Mouse (Mus musculus): Measurements from ENCODE around the gene S1pr2. TPM values are rescaled to one million over a fixed set of nuclear protein-coding genes. Genes with fewer than 3 reads are reported as not detected.

Gene S1pr2
- polyA plus RNA-seq, 1 experiment from 2014 or later = 7.4 TPM

DNA sequence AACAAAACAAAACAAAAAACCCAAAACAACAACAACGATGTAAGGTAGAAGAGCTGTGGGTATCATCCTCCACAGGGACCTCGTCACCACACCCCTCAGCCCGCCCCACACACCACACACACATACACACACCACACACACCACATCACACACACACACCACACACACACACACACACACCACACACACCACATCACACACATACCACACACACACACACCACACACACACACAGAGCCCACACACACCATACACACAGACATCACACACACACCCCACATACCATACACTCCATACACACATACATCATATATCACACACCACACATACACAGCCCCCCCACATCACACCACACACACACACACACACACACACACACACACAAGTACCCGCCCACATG lies 15.0 kb upstream of the S1pr2 start:
- Histone ChIP-seq H3K4me1 (ENCODE audit: control insufficient read depth, insufficient read depth, low read length) (no peaks in the 10 kb centered on the region), H3K36me3 (ENCODE audit: control insufficient read depth, insufficient read depth, low read length) (no peaks in the 10 kb centered on the region), H3K27me3 (ENCODE audit: control insufficient read depth, insufficient read depth, low read length) (no peaks in the 10 kb centered on the region), H3K4me2 (ENCODE audit: low read depth, low read length) (no peak overlapping the region), H3K9me3 (ENCODE audit: control insufficient read depth, low read length) (no peaks in the 10 kb centered on the region), H3K4me3 (ENCODE audit: low read depth, low read length) (no peak overlapping the region), H3K27ac (ENCODE audit: low read depth, low read length) (no peak overlapping the region), H3K9ac (replicated peaks; ENCODE audit: low read depth, low read length) (no peak overlapping the region)
- 92% methylated on average over 4 of the region's 4 CpGs for WGBS
- no peak for ATAC-seq (ENCODE audit: low read depth)

DNA sequence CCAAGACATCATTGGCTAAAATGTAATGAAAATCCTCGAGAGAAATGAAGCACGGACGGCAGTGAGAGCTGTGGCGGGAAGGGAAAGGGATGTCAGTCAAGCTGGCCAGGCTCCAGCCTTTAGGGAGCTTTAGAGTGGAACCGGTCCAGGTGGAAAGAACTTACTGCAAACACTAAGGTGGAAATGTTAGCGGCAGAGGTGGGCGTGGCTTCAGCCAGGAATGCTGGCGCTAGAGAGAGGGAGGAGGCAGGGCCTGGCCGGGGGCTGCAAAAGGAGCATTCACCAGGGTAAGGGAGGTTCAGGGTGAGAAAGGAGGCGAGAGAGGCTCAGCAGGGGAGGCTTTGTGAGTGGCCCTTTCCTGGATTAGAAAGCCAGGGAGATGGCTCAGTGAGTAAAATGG lies 14.3 kb upstream of the S1pr2 start:
- H3K27ac ChIP-seq (ENCODE audit: low read depth, low read length) = no peak overlapping the region
- H3K4me3 ChIP-seq (ENCODE audit: low read depth, low read length) = no peak overlapping the region
- H3K36me3 ChIP-seq (ENCODE audit: control insufficient read depth, insufficient read depth, low read length) = no peaks in the 10 kb centered on the region
- H3K9me3 ChIP-seq (ENCODE audit: control insufficient read depth, low read length) = no peaks in the 10 kb centered on the region
- no peak for ATAC-seq (ENCODE audit: low read depth)
- 6% methylated on average over 10 of the region's 10 CpGs for WGBS
- no peak overlapping the region for H3K9ac ChIP-seq (replicated peaks; ENCODE audit: low read depth, low read length)
- no peaks in the 10 kb centered on the region for H3K27me3 ChIP-seq (ENCODE audit: control insufficient read depth, insufficient read depth, low read length)
- H3K4me1 ChIP-seq (ENCODE audit: control insufficient read depth, insufficient read depth, low read length) = no peaks in the 10 kb centered on the region
- no peak overlapping the region for H3K4me2 ChIP-seq (ENCODE audit: low read depth, low read length)

DNA sequence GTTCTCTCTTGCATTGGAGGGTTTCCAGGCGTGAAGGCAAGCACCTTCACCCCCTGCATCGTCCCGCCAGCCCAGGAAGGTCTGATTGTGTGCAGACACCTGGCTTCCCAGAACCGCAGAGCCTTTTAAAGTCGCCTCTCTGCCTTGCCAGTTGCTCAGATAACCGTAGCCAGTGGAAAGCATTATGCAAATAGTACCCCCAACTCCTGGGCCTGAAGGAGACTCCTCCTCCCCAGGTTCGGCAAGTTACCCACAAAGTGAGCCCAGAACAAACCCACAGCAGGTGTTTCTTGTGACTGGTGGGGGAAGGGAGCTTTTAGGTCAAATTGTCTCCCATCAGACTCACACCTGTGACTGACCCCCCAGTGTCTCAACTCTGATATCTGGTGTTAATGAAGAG lies 11.4 kb upstream of the S1pr2 start:
- WGBS = 26% methylated on average over 7 of the region's 7 CpGs
- H3K27me3 ChIP-seq (ENCODE audit: control insufficient read depth, insufficient read depth, low read length) = no peaks in the 10 kb centered on the region
- H3K4me1 ChIP-seq (ENCODE audit: control insufficient read depth, insufficient read depth, low read length) = no peaks in the 10 kb centered on the region
- no peak overlapping the region for H3K27ac ChIP-seq (ENCODE audit: low read depth, low read length)
- no peak for ATAC-seq (ENCODE audit: low read depth)
- H3K9me3 ChIP-seq (ENCODE audit: control insufficient read depth, low read length) = no peaks in the 10 kb centered on the region
- H3K9ac ChIP-seq (replicated peaks; ENCODE audit: low read depth, low read length) = no peak overlapping the region
- no peak overlapping the region for H3K4me2 ChIP-seq (ENCODE audit: low read depth, low read length)
- no peak overlapping the region for H3K4me3 ChIP-seq (ENCODE audit: low read depth, low read length)
- H3K36me3 ChIP-seq (ENCODE audit: control insufficient read depth, insufficient read depth, low read length) = no peaks in the 10 kb centered on the region

DNA sequence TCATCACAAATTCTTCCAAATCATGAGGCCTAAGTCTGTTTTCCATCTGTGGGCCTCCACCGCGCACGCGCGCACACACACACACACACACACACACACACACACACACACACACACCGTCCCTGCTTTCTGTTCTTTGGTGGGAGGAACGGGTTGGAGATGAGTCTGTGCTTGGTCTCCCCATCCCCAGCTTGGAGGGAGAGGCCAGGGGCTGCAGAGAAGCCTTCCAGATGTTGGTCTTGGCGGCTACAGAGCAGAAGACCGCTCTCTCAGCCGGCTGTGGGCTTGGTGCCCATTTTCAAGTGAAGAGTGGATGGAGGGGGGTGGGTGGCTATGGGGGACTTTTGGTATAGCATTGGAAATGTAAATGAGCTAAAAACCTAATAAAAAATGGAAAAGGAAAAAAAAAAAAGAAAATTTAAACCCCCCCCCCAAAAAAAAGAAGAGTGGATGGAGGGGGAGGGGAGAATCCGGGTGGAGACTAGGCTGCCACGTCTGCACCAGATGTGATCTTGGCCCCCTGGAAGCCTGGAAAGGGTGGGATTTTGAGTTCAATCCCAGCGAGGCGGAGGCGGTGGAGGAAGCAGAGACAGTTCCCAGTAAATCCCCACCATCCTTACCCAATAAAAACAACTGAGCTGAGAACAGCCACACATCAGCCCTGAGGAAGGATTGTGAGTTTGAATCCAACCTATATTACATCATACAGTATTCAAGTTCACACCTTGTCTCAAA lies 10.5 kb upstream of the S1pr2 start:
- Histone ChIP-seq H3K4me3 (ENCODE audit: low read depth, low read length) (no peak overlapping the region), H3K9me3 (ENCODE audit: control insufficient read depth, low read length) (no peaks in the 10 kb centered on the region), H3K36me3 (ENCODE audit: control insufficient read depth, insufficient read depth, low read length) (no peaks in the 10 kb centered on the region), H3K4me1 (ENCODE audit: control insufficient read depth, insufficient read depth, low read length) (no peaks in the 10 kb centered on the region), H3K27me3 (ENCODE audit: control insufficient read depth, insufficient read depth, low read length) (no peaks in the 10 kb centered on the region), H3K4me2 (ENCODE audit: low read depth, low read length) (no peak overlapping the region), H3K9ac (replicated peaks; ENCODE audit: low read depth, low read length) (no peak overlapping the region), H3K27ac (ENCODE audit: low read depth, low read length) (no peak overlapping the region)
- ATAC-seq (ENCODE audit: low read depth) = no peak
- WGBS = 71% methylated on average over 15 of the region's 15 CpGs

DNA sequence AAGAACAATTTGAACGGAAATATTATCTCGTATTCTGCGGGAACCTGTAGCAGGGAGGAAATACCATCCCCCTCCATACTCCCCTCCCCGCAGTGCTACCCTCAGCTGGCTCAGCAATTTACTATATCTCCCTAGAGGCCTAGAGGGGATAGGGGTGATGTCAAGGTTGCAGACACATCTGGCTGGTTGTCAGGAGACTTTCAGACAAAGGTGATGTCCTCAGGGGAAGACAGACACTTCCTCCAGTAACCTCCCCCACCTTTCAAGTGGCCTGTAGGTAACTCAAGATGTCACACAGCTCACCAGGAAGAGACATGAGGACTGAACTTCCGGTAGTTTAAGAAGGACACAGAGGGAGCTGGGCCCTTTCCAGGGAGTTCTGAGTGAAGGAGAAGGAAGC lies 6.6 kb upstream of the S1pr2 start:
- Histone ChIP-seq H3K4me3 (ENCODE audit: low read depth, low read length) (no peak overlapping the region), H3K4me1 (ENCODE audit: control insufficient read depth, insufficient read depth, low read length) (no peaks in the 10 kb centered on the region), H3K27ac (ENCODE audit: low read depth, low read length) (no peak overlapping the region), H3K9me3 (ENCODE audit: control insufficient read depth, low read length) (no peaks in the 10 kb centered on the region), H3K9ac (replicated peaks; ENCODE audit: low read depth, low read length) (no peak overlapping the region), H3K36me3 (ENCODE audit: control insufficient read depth, insufficient read depth, low read length) (no peaks in the 10 kb centered on the region), H3K4me2 (ENCODE audit: low read depth, low read length) (no peak overlapping the region), H3K27me3 (ENCODE audit: control insufficient read depth, insufficient read depth, low read length) (no peaks in the 10 kb centered on the region)
- WGBS = 67% methylated on average over 5 of the region's 5 CpGs
- no peak for ATAC-seq (ENCODE audit: low read depth)

DNA sequence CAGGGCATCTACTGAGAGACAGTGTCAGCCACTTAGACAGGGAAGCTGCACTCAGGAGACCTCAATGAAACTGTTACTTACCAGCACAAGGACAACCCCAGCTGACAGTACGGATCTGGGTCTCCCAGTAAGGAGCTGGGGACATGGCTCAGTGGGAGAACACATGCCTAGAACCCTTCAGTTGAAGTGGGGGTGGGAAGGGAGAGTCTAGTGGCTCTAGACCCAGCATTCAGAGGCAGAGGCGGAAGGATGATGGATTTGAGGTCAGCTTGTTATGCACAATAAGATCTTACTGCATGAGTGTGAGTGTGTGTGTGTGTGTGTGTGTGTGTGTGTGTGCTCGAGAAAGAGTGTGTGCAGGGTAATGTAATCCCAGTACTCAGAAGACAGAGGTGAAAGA lies 5.6 kb upstream of the S1pr2 start:
- no peaks in the 10 kb centered on the region for H3K27me3 ChIP-seq (ENCODE audit: control insufficient read depth, insufficient read depth, low read length)
- H3K36me3 ChIP-seq (ENCODE audit: control insufficient read depth, insufficient read depth, low read length) = no peaks in the 10 kb centered on the region
- no peak overlapping the region for H3K9ac ChIP-seq (replicated peaks; ENCODE audit: low read depth, low read length)
- H3K4me1 ChIP-seq (ENCODE audit: control insufficient read depth, insufficient read depth, low read length) = no peaks in the 10 kb centered on the region
- no peak overlapping the region for H3K4me2 ChIP-seq (ENCODE audit: low read depth, low read length)
- H3K4me3 ChIP-seq (ENCODE audit: low read depth, low read length) = no peak overlapping the region
- no peak for ATAC-seq (ENCODE audit: low read depth)
- H3K27ac ChIP-seq (ENCODE audit: low read depth, low read length) = no peak overlapping the region
- 72% methylated on average over 3 of the region's 3 CpGs for WGBS
- H3K9me3 ChIP-seq (ENCODE audit: control insufficient read depth, low read length) = no peaks in the 10 kb centered on the region

DNA sequence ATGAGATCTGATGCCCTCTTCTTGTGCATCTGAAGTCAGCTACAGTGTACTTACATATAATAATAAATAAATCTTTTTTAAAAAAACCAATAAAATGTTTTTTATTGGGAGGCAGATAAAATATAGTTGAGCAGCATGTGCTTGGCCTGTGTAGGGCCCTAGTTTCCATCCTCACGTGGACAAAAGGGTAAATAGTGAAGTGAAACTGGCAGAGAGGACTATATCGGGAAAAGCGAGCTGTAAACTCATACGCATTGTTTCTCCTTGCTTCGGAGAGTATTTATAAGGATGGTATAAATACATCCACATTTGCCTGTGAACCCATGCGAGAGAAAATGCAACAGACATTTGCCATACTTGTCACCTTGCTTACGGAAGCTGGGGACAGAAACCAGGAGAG lies 3.2 kb upstream of the S1pr2 start:
- no peaks in the 10 kb centered on the region for H3K27me3 ChIP-seq (ENCODE audit: control insufficient read depth, insufficient read depth, low read length)
- no peak overlapping the region for H3K27ac ChIP-seq (ENCODE audit: low read depth, low read length)
- no peak overlapping the region for H3K4me3 ChIP-seq (ENCODE audit: low read depth, low read length)
- WGBS = 91% methylated on average over 7 of the region's 7 CpGs
- no peak overlapping the region for H3K9ac ChIP-seq (replicated peaks; ENCODE audit: low read depth, low read length)
- no peak overlapping the region for H3K4me2 ChIP-seq (ENCODE audit: low read depth, low read length)
- no peaks in the 10 kb centered on the region for H3K36me3 ChIP-seq (ENCODE audit: control insufficient read depth, insufficient read depth, low read length)
- no peak for ATAC-seq (ENCODE audit: low read depth)
- H3K9me3 ChIP-seq (ENCODE audit: control insufficient read depth, low read length) = no peaks in the 10 kb centered on the region
- H3K4me1 ChIP-seq (ENCODE audit: control insufficient read depth, insufficient read depth, low read length) = peaks cover 10% of the 10 kb centered on the region

DNA sequence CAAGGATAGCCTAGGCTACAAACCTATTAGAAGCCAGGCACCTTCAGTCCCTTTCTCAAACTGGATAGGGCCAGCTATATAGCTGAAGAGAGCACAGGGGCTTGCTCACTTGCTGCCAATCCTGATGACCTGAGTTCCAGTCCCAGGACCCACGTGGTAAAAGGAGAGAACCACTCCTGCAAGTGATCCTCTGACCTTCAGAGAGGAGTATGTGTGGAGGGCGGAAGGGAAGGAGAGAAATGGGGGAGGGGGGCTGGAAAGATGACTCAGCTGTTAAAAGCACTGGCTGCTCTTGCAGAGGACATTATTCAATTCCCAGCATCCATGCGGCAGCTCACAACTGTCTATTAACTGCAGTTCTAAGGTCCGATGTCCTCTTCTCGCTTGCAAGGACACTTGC lies 2.6 kb upstream of the S1pr2 start:
- Histone ChIP-seq H3K9me3 (ENCODE audit: control insufficient read depth, low read length) (no peaks in the 10 kb centered on the region), H3K36me3 (ENCODE audit: control insufficient read depth, insufficient read depth, low read length) (no peaks in the 10 kb centered on the region), H3K27me3 (ENCODE audit: control insufficient read depth, insufficient read depth, low read length) (no peaks in the 10 kb centered on the region), H3K4me3 (ENCODE audit: low read depth, low read length) (no peak overlapping the region), H3K4me1 (ENCODE audit: control insufficient read depth, insufficient read depth, low read length) (peaks cover 13% of the 10 kb centered on the region), H3K9ac (replicated peaks; ENCODE audit: low read depth, low read length) (no peak overlapping the region), H3K4me2 (ENCODE audit: low read depth, low read length) (no peak overlapping the region), H3K27ac (ENCODE audit: low read depth, low read length) (no peak overlapping the region)
- ATAC-seq (ENCODE audit: low read depth) = no peak
- whole genome bisulfite sequencing = 62% methylated on average over 5 of the region's 5 CpGs

DNA sequence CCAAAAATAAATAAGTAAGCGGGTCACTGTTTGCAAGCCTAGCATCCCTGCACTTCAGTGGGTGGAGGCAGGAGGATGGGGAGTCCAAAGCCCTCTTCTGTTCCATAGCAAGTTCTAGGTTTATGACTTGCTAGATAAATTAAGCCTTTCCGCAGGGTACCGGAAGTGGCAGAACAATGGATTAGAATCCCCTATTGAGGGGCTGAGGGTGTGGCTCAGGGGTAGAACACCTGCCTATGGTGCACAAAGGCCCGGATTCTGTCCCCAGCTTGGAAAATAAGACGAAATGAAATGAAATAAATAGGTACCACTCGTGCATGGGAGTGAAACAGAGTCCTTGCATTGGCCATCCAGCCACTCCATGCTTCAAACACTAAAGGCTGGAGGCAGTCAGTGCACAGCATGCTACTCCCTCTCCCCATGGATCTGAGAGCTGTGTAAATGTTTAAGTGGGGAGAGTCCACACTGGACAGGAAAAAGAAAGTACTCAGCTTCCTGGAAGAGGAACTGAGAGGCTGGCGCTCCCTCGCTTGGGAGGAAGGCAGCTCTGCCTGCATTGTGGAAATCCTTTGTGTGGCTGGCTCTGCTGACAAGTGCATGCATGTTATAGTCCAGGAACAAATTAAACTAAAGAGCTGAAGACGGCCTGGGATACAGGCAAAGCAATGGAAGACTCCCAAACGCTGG lies 2.0 kb upstream of the S1pr2 start:
- no peak overlapping the region for H3K4me3 ChIP-seq (ENCODE audit: low read depth, low read length)
- H3K4me2 ChIP-seq (ENCODE audit: low read depth, low read length) = no peak overlapping the region
- H3K9ac ChIP-seq (replicated peaks; ENCODE audit: low read depth, low read length) = no peak overlapping the region
- no peak for ATAC-seq (ENCODE audit: low read depth)
- WGBS = 58% methylated on average over 10 of the region's 10 CpGs
- H3K4me1 ChIP-seq (ENCODE audit: control insufficient read depth, insufficient read depth, low read length) = peaks cover 13% of the 10 kb centered on the region
- no peaks in the 10 kb centered on the region for H3K9me3 ChIP-seq (ENCODE audit: control insufficient read depth, low read length)
- no peaks in the 10 kb centered on the region for H3K27me3 ChIP-seq (ENCODE audit: control insufficient read depth, insufficient read depth, low read length)
- no peak overlapping the region for H3K27ac ChIP-seq (ENCODE audit: low read depth, low read length)
- H3K36me3 ChIP-seq (ENCODE audit: control insufficient read depth, insufficient read depth, low read length) = no peaks in the 10 kb centered on the region

All from neural tube, embryonic 14.5 days (tissue).